Mouse (Mus musculus) forebrain, embryonic 14.5 days (tissue): ENCODE results near the gene Sdhb. TPM values are rescaled to one million over a fixed set of nuclear protein-coding genes. Genes with fewer than 3 reads are reported as not detected.

ENCODE experiments used
- ATAC-seq: fragments of 200-750 bp; cut with Nextera tagmentation; 2 replicates; pipeline ENCODE4 v1.8.0; 2017; ENCODE audit warnings: mild to moderate bottlenecking, moderate library complexity
- DNase-seq: peaks from one replicate; pipeline ENCODE4 v3.0.0-alpha.2; 2015; ENCODE audit warnings: low spot score
- H3K27ac ChIP-seq: fragments of 300-500 bp; sonication (generic); 2 replicates; pipeline ENCODE4 v1.5.1; 2014; ENCODE audit warnings: low read depth, mild to moderate bottlenecking, control low read depth, low read length, moderate library complexity
- H3K27me3 ChIP-seq: fragments of 300-500 bp; sonication (generic); replicated peaks from 2 replicates; pipeline ENCODE4 v1.6.1; 2014; ENCODE audit warnings: low read length, control low read depth, mixed read lengths; ENCODE audit not compliant: control insufficient read depth, insufficient read depth
- H3K36me3 ChIP-seq: fragments of 300-500 bp; sonication (generic); 2 replicates; pipeline ENCODE4 v1.6.1; 2014; ENCODE audit warnings: low read length, control low read depth; ENCODE audit not compliant: control insufficient read depth, insufficient read depth
- H3K4me1 ChIP-seq: fragments of 300-500 bp; sonication (generic); 2 replicates; pipeline ENCODE4 v1.6.1; 2014; ENCODE audit warnings: antibody characterized with exemption, low read length, control low read depth; ENCODE audit not compliant: control insufficient read depth, insufficient read depth
- H3K4me2 ChIP-seq: fragments of 300-500 bp; sonication (generic); 2 replicates; pipeline ENCODE4 v1.6.1; 2014; ENCODE audit warnings: mild to moderate bottlenecking, control low read depth, low read length
- H3K4me3 ChIP-seq: fragments of 300-500 bp; sonication (generic); 2 replicates; pipeline ENCODE4 v1.5.1; 2014; ENCODE audit warnings: low read depth, low read length, control low read depth
- H3K9ac ChIP-seq: fragments of 300-500 bp; sonication (generic); 2 replicates; pipeline ENCODE4 v1.6.1; 2014; ENCODE audit warnings: mild to moderate bottlenecking, low read length, control low read depth, moderate library complexity
- H3K9me3 ChIP-seq: fragments of 300-500 bp; sonication (generic); replicated peaks from 2 replicates; pipeline ENCODE4 v1.6.1; 2016; ENCODE audit warnings: low read length, control low read depth, mixed read lengths; ENCODE audit not compliant: control insufficient read depth
- WGBS: fragments of 180-500 bp; shearing (Covaris S2); extraction: QIAGEN DNeasy Blood & Tissue Kit; methylation state at CpG from one replicate; pipeline ENCODE4 v1.1.7; 2014; 5-methylcytosine and 5-hydroxymethylcytosine counted together
- polyA plus RNA-seq: library from polyadenylated mRNA; unstranded; fragments of >200 nt; fragmentation: Nextera tagmentation; extraction: Ambion mirVana; gene quantifications from 2 replicates; pipeline ENCODE4 v1.2.1, GENCODE M21; 2014

Sdhb gene
- polyA plus RNA-seq, 1 experiment from 2014 or later, result 541 TPM

DNA sequence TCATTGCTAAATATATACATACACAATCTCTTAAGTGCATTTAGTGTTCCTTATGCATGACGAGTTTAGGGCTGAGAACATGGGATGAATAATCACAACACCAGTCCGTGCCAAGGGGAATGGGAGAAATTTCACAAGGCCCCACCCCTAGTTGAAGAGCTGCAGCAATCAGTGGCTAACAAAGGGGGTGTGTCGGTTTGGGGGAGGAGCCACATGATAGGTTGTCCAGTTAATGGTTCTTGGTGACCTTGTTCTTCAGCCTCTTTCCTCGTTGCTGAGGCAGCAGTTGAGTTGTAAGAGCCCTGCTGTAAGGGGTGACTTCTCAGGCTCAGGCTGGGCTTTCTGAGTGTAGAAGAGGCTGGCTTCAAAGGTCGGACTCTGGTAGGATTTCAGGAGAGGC lies 1.9 kb downstream of the Sdhb start:
- Histone ChIP-seq H3K4me2 (no peak overlapping the region), H3K4me3 (0 out of 2 replicates have a peak overlapping the region, but pooled peaks have one; percentile 59), H3K9me3 (no peaks in the 10 kb centered on the region), H3K4me1 (peaks cover 15% of the 10 kb centered on the region), H3K36me3 (peaks cover 18% of the 10 kb centered on the region), H3K27ac (no peak overlapping the region), H3K9ac (peak overlapping the region; percentile 74; the same call in 1 of the 2 replicates), H3K27me3 (no peaks in the 10 kb centered on the region)
- ATAC-seq (no peak), DNase-seq (no peak)
- WGBS, result 41% methylated on average over 5 of the region's 5 CpGs

DNA sequence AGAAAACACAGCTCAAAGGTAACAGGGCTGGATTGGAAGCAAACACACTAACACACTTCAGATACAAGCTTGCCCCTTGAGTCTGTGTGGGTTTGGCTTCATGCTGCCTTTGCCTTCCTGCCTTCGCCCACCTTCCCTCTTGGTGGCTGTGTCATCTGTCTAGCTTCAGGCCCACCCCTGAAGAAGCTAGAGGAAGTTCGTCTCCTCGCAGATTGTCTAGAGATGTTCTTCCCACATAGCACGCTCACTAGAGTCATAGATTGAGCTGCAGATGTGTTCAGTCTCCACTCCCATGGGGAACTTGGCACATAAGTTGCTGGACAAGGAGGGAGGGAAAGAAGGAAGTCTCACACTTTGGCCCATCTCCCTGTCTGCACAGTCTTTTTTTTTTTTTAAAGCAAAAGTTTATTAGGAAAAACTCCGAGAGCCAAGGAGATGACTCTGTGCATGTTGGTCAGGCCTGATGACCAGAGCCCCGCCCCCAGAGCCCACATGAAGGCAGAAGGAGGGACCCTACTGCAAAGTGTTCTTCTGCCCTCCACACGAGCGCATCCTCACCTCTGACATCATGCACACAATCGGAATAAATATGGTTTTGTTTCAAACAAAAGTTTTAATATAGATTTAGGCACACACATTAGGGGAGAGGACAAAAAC lies 3.1 kb downstream of the Sdhb start:
- no peak for DNase-seq
- H3K27me3 ChIP-seq, result no peaks in the 10 kb centered on the region
- H3K27ac ChIP-seq, result no peak overlapping the region
- H3K9me3 ChIP-seq, result no peaks in the 10 kb centered on the region
- no peak for ATAC-seq
- peak overlapping the region; percentile 21; the same call in 1 of the 2 replicates for H3K9ac ChIP-seq
- H3K4me3 ChIP-seq, result no peak overlapping the region
- H3K4me2 ChIP-seq, result no peak overlapping the region
- H3K4me1 ChIP-seq, result peaks cover 15% of the 10 kb centered on the region
- WGBS, result 82% methylated on average over 9 of the region's 9 CpGs
- peaks cover 21% of the 10 kb centered on the region for H3K36me3 ChIP-seq

DNA sequence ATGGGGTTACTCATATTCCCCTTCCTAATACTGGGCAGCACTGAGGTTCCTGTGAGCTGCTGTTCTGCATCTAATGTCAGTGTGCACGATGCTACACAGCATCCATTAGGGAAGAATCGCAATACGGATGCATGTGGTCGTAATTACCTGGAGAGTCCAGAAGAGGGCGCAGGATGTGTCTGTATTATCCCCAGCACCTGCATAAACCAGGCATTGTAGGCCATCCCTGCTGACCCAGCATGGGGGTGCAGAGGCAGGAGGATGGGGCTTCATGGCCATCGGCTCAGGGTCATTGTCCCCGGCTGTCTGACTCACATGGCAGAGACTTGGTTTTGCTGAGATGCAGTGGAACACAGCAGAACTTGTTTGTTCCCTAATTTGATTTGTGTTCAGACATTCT lies 3.6 kb downstream of the Sdhb start:
- Histone ChIP-seq H3K27me3 (no peaks in the 10 kb centered on the region), H3K36me3 (peaks cover 27% of the 10 kb centered on the region), H3K27ac (no peak overlapping the region), H3K4me1 (peaks cover 15% of the 10 kb centered on the region), H3K4me3 (no peak overlapping the region), H3K9me3 (no peaks in the 10 kb centered on the region), H3K4me2 (no peak overlapping the region), H3K9ac (0 out of 2 replicates have a peak overlapping the region, but pooled peaks have one; percentile 7)
- peak; percentile 13; the same call in 1 of the 2 replicates for ATAC-seq
- peak; percentile 89 for DNase-seq
- WGBS, result 9% methylated on average over 7 of the region's 7 CpGs

DNA sequence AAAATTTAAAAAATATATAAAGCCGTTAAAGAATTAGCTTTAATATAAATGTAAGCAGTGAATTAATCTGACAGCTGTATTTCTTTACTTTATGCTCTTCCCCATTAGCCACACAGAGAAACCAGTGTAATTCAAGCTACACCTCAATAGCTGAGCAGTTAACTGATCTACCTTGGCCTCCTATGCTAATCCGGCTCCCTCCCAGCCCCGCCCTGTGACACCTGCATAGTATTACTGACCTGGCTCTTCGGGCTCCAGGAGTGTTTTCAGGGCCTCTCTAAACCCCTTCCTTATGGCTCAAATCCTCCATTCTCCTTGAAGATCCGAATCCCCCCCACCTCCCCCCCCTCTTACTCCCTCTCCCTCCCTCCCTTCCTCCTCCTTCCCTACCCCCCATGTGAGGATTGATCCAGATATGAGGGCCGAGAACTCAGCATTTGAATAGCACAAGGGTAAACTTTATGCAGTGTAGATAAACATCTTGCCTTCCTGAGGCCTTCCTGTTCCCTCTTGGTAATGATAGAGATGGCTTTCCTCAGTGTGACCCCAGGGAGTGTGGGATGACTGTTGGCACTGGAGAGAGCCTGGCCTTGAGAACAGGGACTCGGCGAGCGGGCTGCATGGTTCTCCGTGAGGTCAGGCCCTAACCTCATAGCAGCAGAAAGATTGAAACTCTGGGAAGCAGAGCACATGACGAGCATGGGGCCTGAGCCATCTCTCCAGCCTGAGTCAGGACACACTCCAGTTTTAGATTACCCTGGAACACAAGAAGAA lies 6.6 kb downstream of the Sdhb start:
- Histone ChIP-seq H3K9ac (no peak overlapping the region), H3K27ac (no peak overlapping the region), H3K4me3 (no peak overlapping the region), H3K27me3 (no peaks in the 10 kb centered on the region), H3K9me3 (no peaks in the 10 kb centered on the region), H3K4me2 (no peak overlapping the region), H3K36me3 (peaks cover 54% of the 10 kb centered on the region), H3K4me1 (peaks cover 1% of the 10 kb centered on the region)
- 88% methylated on average over 11 of the region's 11 CpGs for WGBS
- no peak for DNase-seq
- no peak for ATAC-seq

DNA sequence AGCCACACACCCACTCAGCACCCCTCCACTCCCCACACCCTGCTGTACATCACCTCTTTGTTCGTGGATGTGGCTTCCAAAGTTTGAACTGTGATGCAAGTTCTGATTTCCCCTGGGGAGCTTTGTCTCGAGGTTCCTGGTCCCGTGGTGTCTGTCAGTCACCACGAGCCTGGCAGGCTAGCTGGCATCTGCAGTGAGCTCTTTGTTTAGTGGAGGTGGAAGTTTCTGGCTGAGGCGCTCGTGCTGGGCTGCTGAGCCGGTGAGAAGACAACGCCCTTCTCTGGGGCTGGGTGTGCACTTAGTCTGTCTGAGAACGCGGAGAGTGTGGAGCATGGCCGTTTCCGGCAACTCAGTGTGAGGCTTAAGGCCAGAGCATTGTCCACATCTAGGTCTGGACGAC lies 10.7 kb downstream of the Sdhb start:
- H3K4me2 ChIP-seq, result no peak overlapping the region
- H3K36me3 ChIP-seq, result peaks cover 91% of the 10 kb centered on the region
- DNase-seq, result no peak
- H3K27ac ChIP-seq, result no peak overlapping the region
- H3K4me1 ChIP-seq, result no peaks in the 10 kb centered on the region
- no peaks in the 10 kb centered on the region for H3K9me3 ChIP-seq
- ATAC-seq, result no peak
- no peaks in the 10 kb centered on the region for H3K27me3 ChIP-seq
- 85% methylated on average over 13 of the region's 13 CpGs for WGBS
- no peak overlapping the region for H3K4me3 ChIP-seq
- H3K9ac ChIP-seq, result no peak overlapping the region

DNA sequence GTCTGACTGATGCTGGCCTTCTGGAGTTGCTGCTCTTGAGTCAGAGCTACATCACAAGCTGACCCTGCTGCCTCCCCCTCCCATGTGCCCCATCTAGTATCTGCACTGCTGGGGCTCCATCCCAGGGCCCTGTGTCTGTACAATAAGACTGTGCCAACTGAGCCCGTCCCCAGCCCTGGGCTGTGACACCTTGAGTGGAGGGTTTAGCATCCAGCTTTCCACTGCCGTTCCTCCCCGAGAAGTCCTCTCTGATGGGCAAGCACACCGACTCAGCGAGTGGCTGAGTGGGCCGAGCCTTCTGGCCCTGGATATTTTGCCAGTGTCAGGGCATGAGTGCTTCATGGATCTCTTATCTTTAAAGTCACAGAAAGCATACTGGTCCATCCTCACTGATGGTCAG lies 13.4 kb downstream of the Sdhb start:
- H3K4me2 ChIP-seq, result no peak overlapping the region
- peaks cover 96% of the 10 kb centered on the region for H3K36me3 ChIP-seq
- ATAC-seq (no peak), DNase-seq (no peak)
- no peaks in the 10 kb centered on the region for H3K27me3 ChIP-seq
- no peak overlapping the region for H3K4me3 ChIP-seq
- WGBS, result 93% methylated on average over 6 of the region's 6 CpGs
- H3K9ac ChIP-seq, result no peak overlapping the region
- H3K9me3 ChIP-seq, result no peaks in the 10 kb centered on the region
- H3K27ac ChIP-seq, result no peak overlapping the region
- H3K4me1 ChIP-seq, result no peaks in the 10 kb centered on the region

DNA sequence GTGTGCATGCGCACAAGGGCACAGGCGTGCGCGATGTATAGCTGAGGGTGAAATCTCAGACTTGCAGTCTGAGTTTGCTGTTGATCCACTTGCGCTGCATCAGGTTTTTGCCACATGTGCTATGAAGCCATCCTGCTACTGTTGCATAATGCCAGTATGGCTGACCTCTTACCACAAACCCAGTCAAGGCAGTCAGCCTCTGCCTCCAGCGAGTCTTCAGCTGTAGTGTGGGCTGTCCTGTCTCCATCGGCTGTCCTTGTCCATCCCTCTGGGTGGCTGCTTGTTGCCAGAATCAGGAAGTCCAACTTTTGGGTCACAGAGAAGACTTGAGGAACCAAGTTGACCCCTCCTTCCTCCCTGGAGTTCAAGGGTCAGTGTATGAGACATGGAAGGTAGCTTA lies 14.4 kb downstream of the Sdhb start:
- H3K27me3 ChIP-seq, result no peaks in the 10 kb centered on the region
- no peaks in the 10 kb centered on the region for H3K4me1 ChIP-seq
- DNase-seq, result no peak
- H3K4me2 ChIP-seq, result no peak overlapping the region
- no peak overlapping the region for H3K4me3 ChIP-seq
- peaks cover 93% of the 10 kb centered on the region for H3K36me3 ChIP-seq
- no peaks in the 10 kb centered on the region for H3K9me3 ChIP-seq
- H3K27ac ChIP-seq, result no peak overlapping the region
- H3K9ac ChIP-seq, result no peak overlapping the region
- ATAC-seq, result no peak
- 96% methylated on average over 7 of the region's 7 CpGs for WGBS

DNA sequence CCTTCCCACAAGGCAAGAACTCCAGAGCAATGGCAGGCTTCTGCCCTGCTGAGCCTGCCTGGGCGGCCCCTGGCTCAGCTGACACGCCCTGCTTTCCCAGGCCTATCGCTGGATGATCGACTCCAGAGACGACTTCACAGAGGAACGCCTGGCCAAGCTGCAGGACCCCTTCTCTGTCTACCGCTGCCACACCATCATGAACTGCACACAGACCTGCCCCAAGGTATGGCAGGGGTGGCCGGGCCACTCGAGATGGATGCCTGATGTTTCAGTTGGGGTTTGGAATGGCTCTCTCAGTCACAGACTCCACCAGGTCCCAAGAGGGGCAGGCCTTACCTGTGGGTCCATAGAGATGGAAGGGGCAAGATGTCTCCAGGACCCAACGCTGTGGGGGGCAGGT lies 16.3 kb downstream of the Sdhb start:
- Histone ChIP-seq H3K9me3 (no peaks in the 10 kb centered on the region), H3K9ac (no peak overlapping the region), H3K27me3 (no peaks in the 10 kb centered on the region), H3K4me3 (no peak overlapping the region), H3K4me1 (no peaks in the 10 kb centered on the region), H3K36me3 (peaks cover 74% of the 10 kb centered on the region), H3K27ac (no peak overlapping the region), H3K4me2 (no peak overlapping the region)
- ATAC-seq (no peak), DNase-seq (no peak)
- 89% methylated on average over 10 of the region's 10 CpGs for WGBS
